Mouse (Mus musculus): ENCODE measurements around the gene Cttn. TPM values are rescaled to one million over a fixed set of nuclear protein-coding genes. Genes with fewer than 3 reads are reported as not detected.

The Cttn gene
- 196 and 200 TPM in 2 replicates for polyA plus RNA-seq (2016; fragmentation: Nextera tagmentation; extraction: Ambion mirVana)

GRCm38 (mm10) chr7:144470545-144471059 is at the start of gene Cttn:
Gene Cttn (minus strand): TSS chr7:144471009.
- H3K4me3 ChIP-seq: peak within 1 kb of the TSS; percentile 97
- WGBS: under 1% methylated on average over 30 of the region's 30 CpGs
- no peaks in the 10 kb centered on the region for H3K9me3 ChIP-seq
- peak within 1 kb of the TSS; percentile 94 for H3K27ac ChIP-seq (replicated peaks)
- H3K36me3 ChIP-seq (replicated peaks): peaks cover 25% of the 10 kb centered on the region
- H3K4me1 ChIP-seq: peaks cover 35% of the 10 kb centered on the region
- H3K27me3 ChIP-seq (replicated peaks; ENCODE audit: low read depth, poor library complexity, severe bottlenecking): no peaks in the 10 kb centered on the region
- DNase-seq (ENCODE audit: low spot score): peak; percentile 94

GRCm38 (mm10) chr7:144519852-144520251 is 49.0 kb upstream of the Cttn start:
- Histone ChIP-seq H3K27me3 (replicated peaks; ENCODE audit: low read depth, poor library complexity, severe bottlenecking) (no peaks in the 10 kb centered on the region), H3K36me3 (replicated peaks) (peaks cover 59% of the 10 kb centered on the region), H3K9me3 (no peaks in the 10 kb centered on the region), H3K4me1 (peaks cover 6% of the 10 kb centered on the region; the same call in 1 of the 2 replicates), H3K4me3 (no peak overlapping the region), H3K27ac (replicated peaks) (no peak overlapping the region)
- no peak for DNase-seq (ENCODE audit: low spot score)
- 94% methylated on average over 5 of the region's 5 CpGs for WGBS

GRCm38 (mm10) chr7:144516711-144517110 is 45.9 kb upstream of the Cttn start:
- peaks cover 91% of the 10 kb centered on the region for H3K36me3 ChIP-seq (replicated peaks)
- no peak overlapping the region for H3K4me3 ChIP-seq
- 89% methylated on average over 5 of the region's 5 CpGs for WGBS

GRCm38 (mm10) chr7:144509090-144509489 is 38.3 kb upstream of the Cttn start:
- 93% methylated on average over 4 of the region's 4 CpGs for WGBS
- Histone ChIP-seq H3K4me3 (no peak overlapping the region), H3K36me3 (replicated peaks) (peaks cover 98% of the 10 kb centered on the region), H3K27ac (replicated peaks) (no peak overlapping the region), H3K4me1 (no peaks in the 10 kb centered on the region), H3K27me3 (replicated peaks; ENCODE audit: low read depth, poor library complexity, severe bottlenecking) (no peaks in the 10 kb centered on the region), H3K9me3 (no peaks in the 10 kb centered on the region)
- no peak for DNase-seq (ENCODE audit: low spot score)

More at GRCm38 (mm10) chr7:144516711-144517110, 45.9 kb upstream of the Cttn start:
- Histone ChIP-seq H3K27ac (replicated peaks) (no peak overlapping the region), H3K9me3 (no peaks in the 10 kb centered on the region), H3K4me1 (no peaks in the 10 kb centered on the region), H3K27me3 (replicated peaks; ENCODE audit: low read depth, poor library complexity, severe bottlenecking) (no peaks in the 10 kb centered on the region)
- no peak for DNase-seq (ENCODE audit: low spot score)

- no peaks in the 10 kb centered on the region for H3K9me3 ChIP-seq
- no peak for DNase-seq (ENCODE audit: low spot score)
- WGBS: 91% methylated on average over 1 of the region's 1 CpGs
- peaks cover 98% of the 10 kb centered on the region for H3K36me3 ChIP-seq (replicated peaks)
- H3K4me3 ChIP-seq: no peak overlapping the region
- H3K4me1 ChIP-seq: no peaks in the 10 kb centered on the region
- H3K27ac ChIP-seq (replicated peaks): no peak overlapping the region
- no peaks in the 10 kb centered on the region for H3K27me3 ChIP-seq (replicated peaks; ENCODE audit: low read depth, poor library complexity, severe bottlenecking)
These were observed 36.0 kb upstream of the Cttn start for GRCm38 (mm10) chr7:144506807-144507206.

GRCm38 (mm10) chr7:144503959-144504358 is 33.1 kb upstream of the Cttn start:
- Histone ChIP-seq H3K36me3 (replicated peaks) (peaks cover 98% of the 10 kb centered on the region), H3K27me3 (replicated peaks; ENCODE audit: low read depth, poor library complexity, severe bottlenecking) (no peaks in the 10 kb centered on the region)
- 88% methylated on average over 4 of the region's 4 CpGs for WGBS

GRCm38 (mm10) chr7:144492931-144493330 is 22.1 kb upstream of the Cttn start:
- H3K27ac ChIP-seq (replicated peaks): no peak overlapping the region
- H3K27me3 ChIP-seq (replicated peaks; ENCODE audit: low read depth, poor library complexity, severe bottlenecking): no peaks in the 10 kb centered on the region
- no peak for DNase-seq (ENCODE audit: low spot score)
- H3K36me3 ChIP-seq (replicated peaks): peaks cover 99% of the 10 kb centered on the region
- H3K9me3 ChIP-seq: no peaks in the 10 kb centered on the region
- 68% methylated on average over 1 of the region's 1 CpGs for WGBS
- no peak overlapping the region for H3K4me3 ChIP-seq
- H3K4me1 ChIP-seq: no peaks in the 10 kb centered on the region

More at GRCm38 (mm10) chr7:144503959-144504358, 33.1 kb upstream of the Cttn start:
- no peak overlapping the region for H3K4me3 ChIP-seq
- H3K27ac ChIP-seq (replicated peaks): no peak overlapping the region
- H3K9me3 ChIP-seq: no peaks in the 10 kb centered on the region
- DNase-seq (ENCODE audit: low spot score): no peak
- no peaks in the 10 kb centered on the region for H3K4me1 ChIP-seq

GRCm38 (mm10) chr7:144490201-144490873 is 19.5 kb upstream of the Cttn start:
- 91% methylated on average over 8 of the region's 8 CpGs for WGBS
- H3K27ac ChIP-seq (replicated peaks): no peak overlapping the region
- no peaks in the 10 kb centered on the region for H3K9me3 ChIP-seq
- peaks cover 95% of the 10 kb centered on the region for H3K36me3 ChIP-seq (replicated peaks)
- H3K27me3 ChIP-seq (replicated peaks; ENCODE audit: low read depth, poor library complexity, severe bottlenecking): no peaks in the 10 kb centered on the region
- no peak overlapping the region for H3K4me3 ChIP-seq
- no peak for DNase-seq (ENCODE audit: low spot score)
- no peaks in the 10 kb centered on the region for H3K4me1 ChIP-seq

- no peaks in the 10 kb centered on the region for H3K4me1 ChIP-seq
- 86% methylated on average over 6 of the region's 6 CpGs for WGBS
- peaks cover 95% of the 10 kb centered on the region for H3K36me3 ChIP-seq (replicated peaks)
- H3K27me3 ChIP-seq (replicated peaks; ENCODE audit: low read depth, poor library complexity, severe bottlenecking): no peaks in the 10 kb centered on the region
- no peaks in the 10 kb centered on the region for H3K9me3 ChIP-seq
- no peak for DNase-seq (ENCODE audit: low spot score)
- no peak overlapping the region for H3K4me3 ChIP-seq
- H3K27ac ChIP-seq (replicated peaks): no peak overlapping the region
These were observed 18.4 kb upstream of the Cttn start for GRCm38 (mm10) chr7:144489067-144489774.

GRCm38 (mm10) chr7:144480314-144480713 is 9.5 kb upstream of the Cttn start:
- Histone ChIP-seq H3K4me1 (no peaks in the 10 kb centered on the region), H3K4me3 (no peak overlapping the region), H3K27me3 (replicated peaks; ENCODE audit: low read depth, poor library complexity, severe bottlenecking) (no peaks in the 10 kb centered on the region), H3K36me3 (replicated peaks) (peaks cover 94% of the 10 kb centered on the region), H3K9me3 (no peaks in the 10 kb centered on the region), H3K27ac (replicated peaks) (no peak overlapping the region)
- DNase-seq (ENCODE audit: low spot score): no peak

GRCm38 (mm10) chr7:144479569-144479968 is 8.8 kb upstream of the Cttn start:
- H3K27me3 ChIP-seq (replicated peaks; ENCODE audit: low read depth, poor library complexity, severe bottlenecking): no peaks in the 10 kb centered on the region
- no peak for DNase-seq (ENCODE audit: low spot score)
- H3K4me1 ChIP-seq: no peaks in the 10 kb centered on the region
- no peaks in the 10 kb centered on the region for H3K9me3 ChIP-seq
- H3K4me3 ChIP-seq: no peak overlapping the region
- H3K27ac ChIP-seq (replicated peaks): no peak overlapping the region
- WGBS: 90% methylated on average over 1 of the region's 1 CpGs
- peaks cover 90% of the 10 kb centered on the region for H3K36me3 ChIP-seq (replicated peaks)

- WGBS: 89% methylated on average over 3 of the region's 3 CpGs
- H3K27me3 ChIP-seq (replicated peaks; ENCODE audit: low read depth, poor library complexity, severe bottlenecking): no peaks in the 10 kb centered on the region
- no peaks in the 10 kb centered on the region for H3K9me3 ChIP-seq
These were observed 4.9 kb upstream of the Cttn start for GRCm38 (mm10) chr7:144475741-144476140.

GRCm38 (mm10) chr7:144473486-144473885 is 2.7 kb upstream of the Cttn start:
- Histone ChIP-seq H3K9me3 (no peaks in the 10 kb centered on the region), H3K27me3 (replicated peaks; ENCODE audit: low read depth, poor library complexity, severe bottlenecking) (no peaks in the 10 kb centered on the region), H3K4me3 (no peak overlapping the region), H3K27ac (replicated peaks) (no peak overlapping the region), H3K36me3 (replicated peaks) (peaks cover 32% of the 10 kb centered on the region), H3K4me1 (peaks cover 29% of the 10 kb centered on the region)
- WGBS: 64% methylated on average over 4 of the region's 4 CpGs
- peak; percentile 18 for DNase-seq (ENCODE audit: low spot score)

More at GRCm38 (mm10) chr7:144475741-144476140, 4.9 kb upstream of the Cttn start:
- no peak for DNase-seq (ENCODE audit: low spot score)
- Histone ChIP-seq H3K4me3 (no peak overlapping the region), H3K27ac (replicated peaks) (no peak overlapping the region), H3K4me1 (peaks cover 13% of the 10 kb centered on the region; the same call in 1 of the 2 replicates), H3K36me3 (replicated peaks) (peaks cover 51% of the 10 kb centered on the region)
